Mouse (Mus musculus) right cerebral cortex, postnatal 36 days (tissue): ENCODE data around the gene Gm884.

Source experiments
- DNase-seq, 2 experiments: peaks; one replicate each; pipeline ENCODE4 v3.0.0; 2022; ENCODE audit warnings: low spot score in 2 of 2, mixed read lengths in 1 of 2

Gene Gm884

GRCm38 (mm10) chr11:103621040-103621439, at the start of gene Gm884:
Gene Gm884 (minus strand): TSS chr11:103621140.
- DNase-seq, result no peak

DNA sequence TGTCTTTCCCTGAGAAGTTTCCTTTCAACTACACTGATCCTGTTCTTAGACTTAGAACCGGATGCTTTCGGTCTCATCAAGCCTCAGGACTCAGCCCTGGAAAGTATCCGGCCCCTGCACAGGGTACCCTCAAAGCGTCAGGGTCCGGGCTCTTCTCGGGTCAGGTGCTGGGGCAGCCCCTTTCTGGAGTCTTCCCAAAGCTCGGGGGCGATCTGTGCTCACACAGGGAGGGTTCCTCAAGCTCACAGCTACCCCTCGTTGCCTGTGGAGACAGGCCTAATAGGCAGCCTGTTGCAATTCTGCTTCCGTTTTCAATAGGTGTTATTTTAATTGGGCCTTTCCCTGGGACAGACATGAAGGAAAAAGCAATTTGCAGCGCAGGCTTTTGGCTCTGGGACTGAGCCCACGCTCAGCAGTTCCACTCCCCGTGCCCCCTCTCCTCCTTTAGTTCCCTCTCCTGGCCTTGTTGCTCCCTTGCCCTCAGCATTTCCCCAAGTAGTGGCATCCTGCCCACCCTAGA, 46.0 kb upstream of the Gm884 start:
- no peak for DNase-seq

GRCm38 (mm10) chr11:103666181-103666906, 45.4 kb upstream of the Gm884 start:
- DNase-seq, result peak; percentile 87 to 95

- DNase-seq, result no peak
Observed at GRCm38 (mm10) chr11:103665695-103666094, 44.8 kb upstream of the Gm884 start.

- no peak for DNase-seq
Observed at GRCm38 (mm10) chr11:103663119-103663518, 42.2 kb upstream of the Gm884 start.

DNA sequence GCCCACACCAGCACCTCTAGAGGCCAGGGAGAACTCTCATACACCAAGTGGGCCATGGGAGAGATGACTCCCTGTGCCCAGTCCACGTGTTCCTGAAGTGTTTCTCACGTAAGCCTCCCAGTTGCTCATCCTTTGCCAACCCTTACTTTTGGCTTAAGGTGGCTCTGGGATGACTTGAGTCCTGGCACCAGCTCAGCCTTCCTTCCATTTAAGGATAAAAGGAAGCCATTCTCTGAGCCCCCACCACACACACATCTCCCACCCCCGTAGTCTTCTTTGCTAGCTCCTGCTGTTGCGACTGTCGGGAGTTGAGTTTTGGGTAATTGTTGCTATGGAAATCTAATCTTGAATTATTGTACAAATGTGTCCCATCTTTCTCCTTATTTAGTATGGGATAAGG, 41.6 kb upstream of the Gm884 start:
- DNase-seq, result peak; percentile 83 to 86

- peak; percentile 62 to 70 for DNase-seq
Observed at GRCm38 (mm10) chr11:103661863-103662262, 40.9 kb upstream of the Gm884 start.

DNA sequence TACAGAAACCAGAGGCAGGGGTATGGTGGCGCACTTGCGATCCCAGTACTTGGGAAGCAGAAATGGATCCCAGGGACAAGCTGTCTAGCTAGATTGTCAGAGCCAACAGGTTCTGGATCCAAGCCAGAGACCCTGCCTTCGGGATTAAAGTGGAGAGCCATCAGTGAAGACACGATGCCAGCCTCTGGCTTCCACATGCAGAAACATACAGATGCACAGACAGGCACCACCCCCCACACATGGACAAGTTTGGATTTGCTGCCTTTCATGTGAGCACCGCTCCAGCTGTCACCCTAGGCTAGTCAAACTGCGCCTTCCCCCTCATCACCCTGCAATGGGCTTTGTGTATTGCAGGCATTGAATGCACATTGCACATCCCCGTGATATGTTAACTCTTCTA, 37.2 kb upstream of the Gm884 start:
- no peak for DNase-seq

GRCm38 (mm10) chr11:103656520-103656919, 35.6 kb upstream of the Gm884 start:
- no peak for DNase-seq

- peak; percentile 57 to 72 for DNase-seq
Observed at GRCm38 (mm10) chr11:103653359-103653965, 32.5 kb upstream of the Gm884 start.

DNA sequence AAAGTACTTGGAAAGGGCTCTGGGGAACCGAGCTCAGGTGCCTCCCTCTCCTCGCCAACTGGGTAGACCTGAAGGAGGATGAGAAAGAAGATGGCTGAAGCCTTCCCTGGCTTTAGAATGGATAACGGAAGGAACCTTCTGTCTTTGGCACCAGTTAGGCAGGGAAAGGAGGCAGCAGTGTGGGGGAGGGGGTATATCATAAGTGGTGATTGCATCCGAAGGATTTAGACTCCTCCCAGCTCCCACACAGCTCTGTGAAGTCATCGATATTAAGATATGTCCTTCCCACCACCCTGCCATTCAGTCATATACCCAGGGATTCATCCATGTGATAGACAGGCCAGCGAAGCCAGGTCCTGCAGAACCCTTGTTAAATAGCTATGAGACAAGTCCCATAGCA, 30.5 kb upstream of the Gm884 start:
- peak in 1 of 2 experiments; percentile 62 for DNase-seq

GRCm38 (mm10) chr11:103649983-103650493, 29.1 kb upstream of the Gm884 start:
- DNase-seq, result peak in 1 of 2 experiments; percentile 41

DNA sequence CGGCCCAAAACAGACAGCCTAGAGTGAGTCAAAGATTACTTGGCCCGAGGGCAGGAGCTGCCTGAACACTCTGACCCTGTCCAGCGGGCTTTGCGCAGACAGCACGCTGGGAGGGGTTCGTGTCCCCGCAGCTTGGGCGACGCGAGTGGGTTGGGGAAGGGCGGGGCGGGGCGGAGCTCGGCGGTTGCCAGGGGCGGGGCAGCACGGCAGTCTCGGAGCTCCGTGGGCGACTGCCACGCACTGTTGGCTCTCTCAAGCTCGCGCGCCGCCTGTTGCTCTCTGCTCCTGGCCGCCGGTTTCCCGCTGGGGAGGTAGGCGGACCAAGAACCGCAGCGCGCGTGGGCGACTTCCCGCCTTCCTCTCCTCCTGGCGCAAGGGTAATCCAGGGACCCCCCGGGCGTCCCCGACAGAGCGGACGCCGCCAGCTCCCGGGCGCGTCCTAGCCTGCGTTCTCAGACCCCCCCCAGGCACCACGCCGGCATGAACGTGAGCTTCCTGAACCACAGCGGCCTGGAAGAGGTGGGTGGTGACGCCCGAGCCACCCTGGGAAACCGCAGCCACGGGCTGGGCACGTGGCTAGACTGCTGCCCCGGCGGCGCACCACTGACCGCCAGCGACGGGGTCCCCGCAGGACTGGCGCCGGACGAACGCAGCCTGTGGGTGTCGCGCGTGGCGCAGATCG, 28.5 kb upstream of the Gm884 start, which contains the start of gene Rprml:
Gene Rprml, plus strand, starts transcription at position 270 of the 682 bp plus-strand sequence.
- peak; percentile 90 to 91 for DNase-seq

DNA sequence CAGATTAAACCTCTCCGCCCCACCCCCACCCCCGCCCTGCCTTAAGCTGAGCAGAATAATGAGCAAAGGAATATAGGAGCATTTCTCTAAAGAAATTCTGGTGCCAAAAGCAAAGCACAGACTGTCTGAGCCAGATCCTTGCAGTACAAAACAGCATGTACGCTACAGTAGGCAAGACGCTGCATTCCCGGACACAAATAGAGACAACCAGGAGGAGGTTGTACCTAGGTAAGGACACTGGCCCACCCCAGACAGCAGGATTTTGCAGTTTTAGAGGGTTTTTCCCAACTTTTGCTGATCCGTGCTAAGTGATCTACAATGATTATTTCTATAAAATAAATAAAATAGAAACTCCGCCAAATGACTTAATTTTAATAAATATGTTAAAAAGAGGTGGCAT, 27.7 kb upstream of the Gm884 start:
- peak in 1 of 2 experiments; percentile 65 for DNase-seq

DNA sequence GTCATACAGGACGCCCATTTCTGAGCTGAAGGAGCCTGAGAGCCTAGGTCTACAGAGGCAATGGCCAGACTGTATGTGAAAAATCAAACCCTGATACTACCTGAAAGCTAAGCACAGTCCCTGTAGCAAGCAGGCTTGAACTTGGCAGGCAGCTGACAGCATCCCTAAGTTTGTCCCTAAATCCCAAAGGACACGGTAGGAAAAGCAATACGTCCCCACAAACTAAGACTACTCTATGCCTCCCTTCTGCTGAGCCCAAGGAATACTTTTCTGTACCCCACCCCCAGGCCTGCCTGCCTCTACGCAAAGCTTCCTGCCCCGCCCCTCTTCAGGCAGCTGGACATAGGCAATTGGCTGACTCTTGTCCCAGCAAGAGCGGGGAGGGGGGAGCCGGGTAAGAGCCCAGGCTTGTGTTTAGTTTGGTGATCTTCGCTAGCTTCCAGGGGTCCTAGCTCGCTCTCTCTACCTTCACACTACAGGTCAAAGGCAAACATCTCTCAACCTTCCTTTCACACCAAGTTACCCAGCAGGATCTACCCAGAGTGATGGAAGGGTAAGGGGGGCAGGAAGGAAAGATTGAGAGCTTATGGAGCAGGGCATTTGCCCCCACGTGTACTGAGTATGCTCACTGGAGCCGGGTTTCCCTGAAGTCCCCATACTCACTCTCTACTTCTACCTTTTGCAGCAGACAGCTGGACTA, 27.1 kb upstream of the Gm884 start:
- no peak for DNase-seq

DNA sequence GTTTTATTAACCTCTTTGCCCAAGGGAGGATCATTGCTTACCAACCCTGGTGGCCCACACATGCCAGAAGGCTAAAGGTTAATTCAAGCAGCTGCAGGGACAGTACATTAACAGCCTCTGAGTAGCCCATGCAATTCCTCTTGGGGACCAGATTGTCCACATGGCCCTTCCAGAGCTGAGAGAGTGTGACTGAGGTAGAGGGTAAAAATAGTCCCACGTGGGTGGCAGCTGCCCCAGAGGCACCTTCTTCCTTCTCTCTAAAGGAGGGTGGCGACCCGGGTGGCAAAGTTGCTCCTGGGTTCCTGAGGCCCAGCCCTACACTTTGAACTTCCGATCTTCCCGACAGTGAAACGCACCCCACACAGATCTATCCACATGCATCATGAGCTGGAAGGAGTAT, 25.4 kb upstream of the Gm884 start:
- no peak for DNase-seq

DNA sequence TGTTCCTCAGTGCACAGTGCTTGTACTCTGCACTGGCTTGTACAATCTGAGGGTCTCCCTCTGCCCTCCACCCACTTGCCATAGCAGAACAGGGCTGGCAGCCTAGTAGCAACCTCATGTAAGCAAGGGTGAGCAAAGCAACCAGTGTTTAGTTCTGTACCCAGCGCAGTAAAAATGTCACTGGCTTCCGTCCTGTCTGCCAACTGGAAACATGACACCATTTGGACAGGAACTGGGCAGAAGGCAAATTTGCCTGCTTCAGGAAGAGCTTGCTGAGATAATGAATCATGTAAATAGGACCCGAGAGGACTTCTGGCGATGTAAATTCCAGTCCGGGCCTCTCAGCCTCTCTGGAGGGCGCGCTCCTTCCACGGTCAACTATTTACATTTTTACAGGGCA, 24.8 kb upstream of the Gm884 start:
- no peak for DNase-seq

- no peak for DNase-seq
Observed at GRCm38 (mm10) chr11:103643211-103643610, 22.3 kb upstream of the Gm884 start.

DNA sequence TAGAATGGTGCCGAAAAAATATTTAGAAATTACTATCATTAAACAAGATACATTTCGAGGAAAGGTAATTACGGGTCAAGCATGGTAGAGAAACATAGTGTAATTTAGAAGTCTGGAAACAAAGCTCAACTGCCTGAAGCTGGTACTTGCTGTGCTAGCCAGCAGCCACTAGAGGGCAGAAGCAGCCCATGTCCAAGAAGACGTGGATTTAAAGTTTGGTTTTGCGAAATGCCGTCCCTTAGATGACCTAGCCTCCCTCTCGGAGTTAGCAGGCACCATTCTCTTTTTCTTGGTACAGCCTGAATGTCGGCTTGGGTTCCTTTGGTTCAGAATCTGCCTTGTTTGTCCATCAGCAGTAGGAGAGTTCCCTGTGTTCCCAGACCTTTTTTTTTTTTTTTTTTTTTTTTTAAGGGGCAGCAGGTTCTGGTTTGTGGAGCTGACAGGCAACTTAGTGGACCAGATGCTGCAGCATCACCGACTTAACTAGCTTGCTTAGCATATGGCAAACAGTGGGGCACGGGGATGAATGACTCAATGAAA, 18.5 kb upstream of the Gm884 start:
- no peak for DNase-seq

GRCm38 (mm10) chr11:103638790-103639189, 17.9 kb upstream of the Gm884 start, which contains the start of gene Lyzl6:
Gene Lyzl6 (minus strand): TSS chr11:103638890.
- DNase-seq, result no peak

DNA sequence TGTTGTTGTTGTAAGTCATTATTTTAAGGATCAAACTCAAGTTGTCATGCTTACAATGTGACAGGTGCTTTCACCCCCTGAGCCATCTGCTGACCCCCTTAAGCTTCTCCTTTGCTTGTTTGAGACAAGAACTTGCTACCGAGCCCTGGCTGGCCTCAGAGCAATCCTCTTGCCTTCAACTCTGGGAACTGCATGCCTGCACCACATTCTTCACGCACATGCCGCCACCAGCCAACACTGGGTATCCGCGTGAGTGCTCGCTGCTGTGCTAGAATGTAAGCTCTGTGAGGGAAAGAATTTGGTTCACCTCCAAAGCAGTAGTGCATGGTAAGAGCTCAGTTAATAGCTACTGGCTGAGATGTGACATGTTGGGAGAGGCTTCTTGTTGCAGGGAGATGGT, 15.3 kb upstream of the Gm884 start:
- DNase-seq, result no peak
